Mouse (Mus musculus) liver, adult 2 months (tissue): Measurements from ENCODE around the gene Ccdc141. TPM values are rescaled to one million over a fixed set of nuclear protein-coding genes. Genes with fewer than 3 reads are reported as not detected.

Source experiments
- DNase-seq: peaks from one replicate; pipeline ENCODE4 v3.0.0-alpha.2; 2011; ENCODE audit warnings: low read depth, low spot score; ENCODE audit errors: extremely low read depth
- H3K27ac ChIP-seq: fragments of 200-500 bp; replicated peaks from 2 replicates; pipeline ENCODE4 v1.5.1; 2012; ENCODE audit warnings: low read depth, mild to moderate bottlenecking, control low read depth, inconsistent platforms, low read length; ENCODE audit not compliant: insufficient read depth
- H3K27me3 ChIP-seq: fragments of 200-500 bp; 2 replicates; pipeline ENCODE4 v1.6.1; 2012; ENCODE audit warnings: mild to moderate bottlenecking, moderate library complexity, low read length, inconsistent platforms; ENCODE audit not compliant: control insufficient read depth, insufficient read depth
- H3K36me3 ChIP-seq: fragments of 200-500 bp; 2 replicates; pipeline ENCODE4 v1.6.1; 2012; ENCODE audit warnings: low read length, inconsistent platforms; ENCODE audit not compliant: control insufficient read depth, insufficient read depth
- H3K4me1 ChIP-seq: fragments of 200-500 bp; 2 replicates; pipeline ENCODE4 v1.6.1; 2011; ENCODE audit warnings: low read length; ENCODE audit not compliant: control insufficient read depth, insufficient read depth
- H3K4me3 ChIP-seq: fragments of 200-500 bp; 2 replicates; pipeline ENCODE4 v1.5.1; 2011; ENCODE audit warnings: low read depth, mild to moderate bottlenecking, control low read depth, low read length, moderate library complexity; ENCODE audit not compliant: insufficient read depth
- H3K79me2 ChIP-seq: fragments of 200-500 bp; 2 replicates; pipeline ENCODE4 v1.6.1; 2012; ENCODE audit warnings: inconsistent platforms, mild to moderate bottlenecking, low read length, moderate library complexity; ENCODE audit not compliant: control insufficient read depth, insufficient read depth
- H3K9ac ChIP-seq: fragments of 200-500 bp; 2 replicates; pipeline ENCODE4 v1.6.1; 2012; ENCODE audit warnings: low read depth, mild to moderate bottlenecking, control low read depth, inconsistent platforms, low read length
- CTCF ChIP-seq: fragments of 200-500 bp; IDR thresholded peaks from 2 replicates; pipeline ENCODE4 v1.5.1; 2011; ENCODE audit warnings: low read depth, low read length, control low read depth
- POLR2A ChIP-seq: fragments of 200-500 bp; IDR thresholded peaks from 2 replicates; pipeline ENCODE4 v1.6.1; 2011; ENCODE audit warnings: low read length, control low read depth; ENCODE audit not compliant: insufficient read depth; ENCODE audit errors: extremely low read depth
- WGBS: fragments of 180-500 bp; shearing (Covaris S2); methylation state at CpG from one replicate; pipeline ENCODE4 v1.1.7; 2018; 5-methylcytosine and 5-hydroxymethylcytosine counted together
- polyA plus RNA-seq: library from polyadenylated mRNA; depleted of rRNA; stranded (reverse); fragments of >200 nt; gene quantifications from 2 replicates; pipeline ENCODE4 v1.2.3, GENCODE M21; 2012
- total RNA-seq: library from RNA; depleted of rRNA; stranded (reverse); fragments of >200 nt; gene quantifications from 2 replicates; pipeline ENCODE4 v1.2.3, GENCODE M21; 2014

Gene Ccdc141
- total and polyA plus RNA-seq, 2 experiments: 8.6 to 17.7 TPM

GRCm38 (mm10) chr2:77169218-77169617 lies 1.2 kb downstream of the Ccdc141 start:
- no peaks in the 10 kb centered on the region for H3K27me3 ChIP-seq
- peaks cover 12% of the 10 kb centered on the region for H3K4me1 ChIP-seq
- H3K36me3 ChIP-seq: peaks cover 9% of the 10 kb centered on the region
- no peak overlapping the region for H3K27ac ChIP-seq
- H3K9ac ChIP-seq: no peak overlapping the region
- whole genome bisulfite sequencing: 63% methylated on average over 4 of the region's 4 CpGs
- H3K4me3 ChIP-seq: no peak overlapping the region
- H3K79me2 ChIP-seq: peaks cover 7% of the 10 kb centered on the region; the same call in 1 of the 2 replicates
- TF ChIP-seq CTCF (no peak), POLR2A (no peak)
- DNase-seq: no peak

DNA sequence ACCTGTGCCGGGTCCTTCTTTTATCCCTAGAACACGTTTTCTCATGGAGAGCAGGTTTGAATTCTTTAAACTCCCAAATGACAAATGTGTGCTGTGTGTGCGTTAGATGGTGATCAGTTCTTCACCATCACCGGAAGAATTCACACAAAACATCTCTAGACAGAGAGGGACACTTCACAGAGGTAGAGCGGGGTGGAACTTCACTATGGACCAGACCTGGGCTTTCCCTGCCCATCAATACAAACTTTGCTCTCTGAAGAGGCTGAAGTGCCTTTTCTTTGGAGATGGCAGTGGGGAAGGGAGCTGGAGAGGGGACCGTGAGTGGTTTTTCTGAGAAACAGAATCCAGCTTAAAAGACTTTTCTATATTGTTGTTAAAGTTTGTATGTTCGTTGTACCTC lies 1.7 kb downstream of the Ccdc141 start:
- no peak for TF ChIP-seq POLR2A
- TF ChIP-seq CTCF: no peak
- no peak overlapping the region for H3K9ac ChIP-seq
- no peak overlapping the region for H3K4me3 ChIP-seq
- H3K27ac ChIP-seq: no peak overlapping the region
- H3K36me3 ChIP-seq: peaks cover 9% of the 10 kb centered on the region
- peaks cover 10% of the 10 kb centered on the region for H3K4me1 ChIP-seq
- H3K27me3 ChIP-seq: no peaks in the 10 kb centered on the region
- DNase-seq: no peak
- H3K79me2 ChIP-seq: peaks cover 7% of the 10 kb centered on the region; the same call in 1 of the 2 replicates
- WGBS: 93% methylated on average over 7 of the region's 7 CpGs

GRCm38 (mm10) chr2:77168081-77168685 lies 2.3 kb downstream of the Ccdc141 start:
- no peak overlapping the region for H3K4me3 ChIP-seq
- no peak for DNase-seq
- peaks cover 6% of the 10 kb centered on the region for H3K4me1 ChIP-seq
- H3K27ac ChIP-seq: no peak overlapping the region
- WGBS: 88% methylated on average over 13 of the region's 13 CpGs
- no peaks in the 10 kb centered on the region for H3K27me3 ChIP-seq
- no peak overlapping the region for H3K9ac ChIP-seq
- peaks cover 7% of the 10 kb centered on the region; the same call in 1 of the 2 replicates for H3K79me2 ChIP-seq
- H3K36me3 ChIP-seq: peaks cover 9% of the 10 kb centered on the region
- no peak for TF ChIP-seq CTCF
- TF ChIP-seq POLR2A: no peak

GRCm38 (mm10) chr2:77166366-77166765 lies 4.1 kb downstream of the Ccdc141 start:
- Histone ChIP-seq H3K4me1 (peaks cover 3% of the 10 kb centered on the region), H3K4me3 (no peak overlapping the region), H3K9ac (no peak overlapping the region), H3K79me2 (peaks cover 12% of the 10 kb centered on the region; the same call in 1 of the 2 replicates), H3K27me3 (no peaks in the 10 kb centered on the region), H3K27ac (no peak overlapping the region), H3K36me3 (peaks cover 14% of the 10 kb centered on the region)
- no peak for DNase-seq
- no peak for TF ChIP-seq CTCF
- no peak for TF ChIP-seq POLR2A
- 89% methylated on average over 4 of the region's 4 CpGs for WGBS

GRCm38 (mm10) chr2:77164662-77165061 lies 5.8 kb downstream of the Ccdc141 start:
- Histone ChIP-seq H3K4me3 (no peak overlapping the region), H3K36me3 (peaks cover 18% of the 10 kb centered on the region), H3K79me2 (peaks cover 12% of the 10 kb centered on the region; the same call in 1 of the 2 replicates), H3K9ac (no peak overlapping the region), H3K27me3 (no peaks in the 10 kb centered on the region), H3K4me1 (peaks cover 3% of the 10 kb centered on the region), H3K27ac (no peak overlapping the region)
- TF ChIP-seq POLR2A (no peak), CTCF (no peak)
- WGBS: 75% methylated on average over 3 of the region's 3 CpGs
- DNase-seq: no peak

DNA sequence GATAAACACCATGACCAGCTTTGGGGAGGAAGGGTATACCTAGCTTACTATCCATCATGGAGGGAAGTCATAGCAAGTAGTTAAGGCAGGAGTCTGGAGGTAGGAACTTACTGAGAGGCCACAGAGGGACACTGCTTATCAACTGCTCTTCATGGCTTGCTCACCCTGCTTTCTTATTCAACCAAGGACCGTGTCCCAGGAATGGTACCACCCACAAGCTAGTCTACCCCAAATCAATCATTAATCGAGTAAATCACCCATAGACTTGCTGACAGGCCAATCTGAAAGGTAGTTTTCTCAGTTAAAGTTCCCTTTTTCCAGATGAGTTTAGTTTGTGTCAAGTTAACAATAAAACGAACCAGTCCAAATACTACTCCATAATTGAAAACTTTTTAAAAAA lies 7.1 kb downstream of the Ccdc141 start:
- WGBS: 64% methylated on average over 3 of the region's 3 CpGs
- Histone ChIP-seq H3K9ac (no peak overlapping the region), H3K4me1 (no peaks in the 10 kb centered on the region; the same call in 1 of the 2 replicates), H3K27ac (no peak overlapping the region), H3K79me2 (peaks cover 5% of the 10 kb centered on the region; the same call in 1 of the 2 replicates), H3K36me3 (peaks cover 18% of the 10 kb centered on the region), H3K4me3 (no peak overlapping the region), H3K27me3 (no peaks in the 10 kb centered on the region)
- DNase-seq: no peak
- no peak for TF ChIP-seq CTCF
- TF ChIP-seq POLR2A: no peak
